Comparison of ENCODE assay signal across 18 mouse cellular contexts in the genomic region with DNA sequence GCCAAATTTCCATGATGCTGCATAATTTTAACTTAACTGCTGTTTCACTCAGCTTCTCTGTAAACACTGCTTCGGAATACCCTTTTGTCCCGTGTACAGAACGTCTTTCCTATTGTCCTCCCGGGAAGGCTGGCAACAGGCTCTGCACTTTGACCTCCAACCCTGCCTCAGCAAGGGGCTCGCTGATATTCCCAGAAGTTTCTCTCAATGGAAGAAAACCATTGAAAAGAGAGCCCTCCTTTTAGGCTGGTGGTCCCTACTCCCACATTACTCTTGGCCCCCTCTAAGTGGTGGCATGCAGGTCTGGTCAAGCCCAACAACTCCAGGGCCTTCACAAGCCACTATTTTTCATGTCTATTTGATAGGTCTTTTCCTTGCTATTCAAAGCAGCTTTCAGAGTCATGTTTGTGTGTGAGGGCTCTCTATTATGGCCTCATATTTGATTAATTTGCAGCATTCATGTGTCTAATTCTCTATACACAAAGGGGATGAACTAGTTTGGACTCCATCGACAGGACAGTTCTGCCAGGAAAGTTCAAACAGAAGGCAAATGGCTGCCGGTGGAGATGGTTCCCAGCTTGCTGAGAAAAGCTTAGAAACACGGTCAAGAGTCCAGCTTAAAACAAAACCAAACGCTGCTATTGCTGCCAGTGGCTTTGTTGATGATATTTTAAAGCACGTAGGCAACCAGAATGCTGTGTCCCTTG.
A peak's percentile ranks its signal among the peaks of the same experiment; 100 is the strongest.
DNase-seq lines count a peak whose midpoint lies in the region; ATAC-seq and TF ChIP-seq lines count a peak whose summit lies in the region.
"Had no signal": no experiment of that assay in that cellular context is flagged by ENCODE, and none has a peak within 500 bp of the region (broad histone marks: within the 10 kb centered on the region; RNA-seq: fewer than 3 reads in every experiment).

No protein-coding gene starts in this region.

- H3K4me3 ChIP-seq in hindbrain, embryonic 16.5 days (ENCODE audit: low read length) = no peak overlapping the region
- no peak overlapping the region for H3K4me3 ChIP-seq in hindbrain, embryonic 14.5 days (replicated peaks; ENCODE audit: low read length)
- no peak overlapping the region for H3K4me3 ChIP-seq in midbrain, embryonic 11.5 days (ENCODE audit: low read depth, low read length)
- H3K4me3 ChIP-seq in midbrain, embryonic 15.5 days = no peak overlapping the region
- no peak overlapping the region for H3K4me3 ChIP-seq in stomach, postnatal 0 days (ENCODE audit: low read depth, low read length)
- H3K4me3 ChIP-seq: forebrain, embryonic 12.5 days; heart, embryonic 13.5 days; layer of hippocampus, adult 2 months had no signal

- no peak overlapping the region for H3K9ac ChIP-seq in hindbrain, embryonic 16.5 days (ENCODE audit: low read depth, low read length)
- H3K9ac ChIP-seq in hindbrain, embryonic 14.5 days = no peak overlapping the region
- H3K9ac ChIP-seq in midbrain, embryonic 11.5 days (ENCODE audit: low read length) = no peak overlapping the region
- H3K9ac ChIP-seq in midbrain, embryonic 15.5 days = no peak overlapping the region
- H3K9ac ChIP-seq in stomach, postnatal 0 days (ENCODE audit: low read length) = no peak overlapping the region
- H3K9ac ChIP-seq: forebrain, embryonic 12.5 days; heart, embryonic 13.5 days had no signal

- no peak for TF ChIP-seq EP300 in stomach, postnatal 0 days (optimal IDR thresholded peaks at IDR 0.05)

- H3K4me2 ChIP-seq in hindbrain, embryonic 16.5 days (ENCODE audit: low read length) = no peak overlapping the region
- no peak overlapping the region for H3K4me2 ChIP-seq in hindbrain, embryonic 14.5 days (replicated peaks)
- H3K4me2 ChIP-seq in midbrain, embryonic 11.5 days = no peak overlapping the region
- no peak overlapping the region for H3K4me2 ChIP-seq in midbrain, embryonic 15.5 days
- 0 out of 2 replicates have a peak overlapping the region, but pooled peaks have one; percentile 9 for H3K4me2 ChIP-seq in stomach, postnatal 0 days (replicated peaks; ENCODE audit: low read depth)
- H3K4me2 ChIP-seq: forebrain, embryonic 12.5 days had no signal

- no peaks in the 10 kb centered on the region for H3K27me3 ChIP-seq in hindbrain, embryonic 16.5 days (replicated peaks; ENCODE audit: control insufficient read depth, insufficient read depth, low read length)
- no peaks in the 10 kb centered on the region for H3K27me3 ChIP-seq in hindbrain, embryonic 14.5 days (ENCODE audit: control insufficient read depth, insufficient read depth, low read length)
- H3K27me3 ChIP-seq in midbrain, embryonic 11.5 days (ENCODE audit: control insufficient read depth, insufficient read depth, low read length) = peaks cover 13% of the 10 kb centered on the region
- H3K27me3 ChIP-seq in midbrain, embryonic 15.5 days (replicated peaks) = no peaks in the 10 kb centered on the region
- H3K27me3 ChIP-seq in stomach, postnatal 0 days (ENCODE audit: control insufficient read depth, insufficient read depth, low read length) = no peaks in the 10 kb centered on the region
- H3K27me3 ChIP-seq: heart, embryonic 13.5 days had no signal

- H3K36me3 ChIP-seq in hindbrain, embryonic 16.5 days (ENCODE audit: control insufficient read depth, insufficient read depth, low read length) = no peaks in the 10 kb centered on the region
- no peaks in the 10 kb centered on the region for H3K36me3 ChIP-seq in hindbrain, embryonic 14.5 days (replicated peaks; ENCODE audit: control insufficient read depth, insufficient read depth)
- H3K36me3 ChIP-seq in midbrain, embryonic 11.5 days (ENCODE audit: control insufficient read depth, insufficient read depth, low read length) = no peaks in the 10 kb centered on the region
- no peaks in the 10 kb centered on the region for H3K36me3 ChIP-seq in midbrain, embryonic 15.5 days (replicated peaks)
- H3K36me3 ChIP-seq in stomach, postnatal 0 days (ENCODE audit: control insufficient read depth, insufficient read depth, low read length) = no peaks in the 10 kb centered on the region
- H3K36me3 ChIP-seq: forebrain, embryonic 12.5 days; heart, embryonic 13.5 days had no signal

- no peak for DNase-seq in hindbrain, embryonic 14.5 days (ENCODE audit: low spot score)
- peak; percentile 89 for DNase-seq in midbrain, embryonic 11.5 days (ENCODE audit: low spot score, missing footprints)
- DNase-seq in lung, postnatal 10 days = peak; percentile 38
- peak; percentile 13 for DNase-seq in stomach, postnatal 0 days (ENCODE audit: low spot score)
- no peak for DNase-seq in adrenal gland, adult (ENCODE audit: inconsistent age in 2 of 2, low spot score in 1 of 2)
- DNase-seq in right cerebral cortex, adult 2 months (ENCODE audit: low spot score in 2 of 2) = no peak
- DNase-seq: B cell, adult 2 months; cerebellum, adult 11 months; cerebellum, postnatal 25 days; gastrocnemius, postnatal 36 days; kidney, adult 9 months; thymus, postnatal 25 days had no signal

- H3K9me3 ChIP-seq in hindbrain, embryonic 16.5 days (ENCODE audit: control insufficient read depth, low read length) = no peaks in the 10 kb centered on the region
- no peaks in the 10 kb centered on the region for H3K9me3 ChIP-seq in hindbrain, embryonic 14.5 days (ENCODE audit: control insufficient read depth, low read length)
- H3K9me3 ChIP-seq in midbrain, embryonic 11.5 days (ENCODE audit: control insufficient read depth, low read length) = no peaks in the 10 kb centered on the region
- no peaks in the 10 kb centered on the region for H3K9me3 ChIP-seq in midbrain, embryonic 15.5 days
- H3K9me3 ChIP-seq in stomach, postnatal 0 days (ENCODE audit: control insufficient read depth, low read length) = no peaks in the 10 kb centered on the region
- H3K9me3 ChIP-seq: forebrain, embryonic 12.5 days; heart, embryonic 13.5 days had no signal

- H3K27ac ChIP-seq in hindbrain, embryonic 16.5 days (ENCODE audit: low read depth, low read length) = no peak overlapping the region
- no peak overlapping the region for H3K27ac ChIP-seq in hindbrain, embryonic 14.5 days
- no peak overlapping the region for H3K27ac ChIP-seq in midbrain, embryonic 11.5 days (ENCODE audit: low read depth, low read length)
- no peak overlapping the region for H3K27ac ChIP-seq in midbrain, embryonic 15.5 days
- no peak overlapping the region for H3K27ac ChIP-seq in stomach, postnatal 0 days (replicated peaks)
- H3K27ac ChIP-seq: forebrain, embryonic 12.5 days; heart, embryonic 13.5 days; layer of hippocampus, adult 2 months; macrophage had no signal

- WGBS in hindbrain, embryonic 16.5 days = 18% methylated on average over 10 of the region's 10 CpGs
- WGBS in hindbrain, embryonic 14.5 days = 17% methylated on average over 10 of the region's 10 CpGs
- WGBS in midbrain, embryonic 11.5 days = 23% methylated on average over 10 of the region's 10 CpGs
- 25% methylated on average over 10 of the region's 10 CpGs for WGBS in midbrain, embryonic 15.5 days
- 23% methylated on average over 10 of the region's 10 CpGs for WGBS in stomach, postnatal 0 days

- no peak for TF ChIP-seq CTCF in stomach, postnatal 0 days (IDR thresholded peaks at IDR 0.05; ENCODE audit: low read depth)

- peaks cover 3% of the 10 kb centered on the region; the same call in 1 of the 2 replicates for H3K4me1 ChIP-seq in hindbrain, embryonic 16.5 days (ENCODE audit: control insufficient read depth, insufficient read depth, low read depth, low read length)
- H3K4me1 ChIP-seq in hindbrain, embryonic 14.5 days (replicated peaks; ENCODE audit: control insufficient read depth, insufficient read depth, low read length) = 0 out of 2 replicates have a peak, but pooled peaks cover 4% of the 10 kb centered on the region
- peaks cover 14% of the 10 kb centered on the region for H3K4me1 ChIP-seq in midbrain, embryonic 11.5 days (ENCODE audit: control insufficient read depth, insufficient read depth, low read length)
- H3K4me1 ChIP-seq in midbrain, embryonic 15.5 days = peaks cover 6% of the 10 kb centered on the region; the same call in 1 of the 2 replicates
- H3K4me1 ChIP-seq in stomach, postnatal 0 days (replicated peaks; ENCODE audit: control insufficient read depth, insufficient read depth) = peaks cover 7% of the 10 kb centered on the region; the same call in 1 of the 2 replicates

- ATAC-seq in hindbrain, embryonic 16.5 days = peak; percentile 55; the same call in 1 of the 2 replicates
- no peak; the same call in 1 of the 2 replicates for ATAC-seq in hindbrain, embryonic 14.5 days (ENCODE audit: low FRiP score)
- peak; percentile 47; the same call in 1 of the 2 replicates for ATAC-seq in midbrain, embryonic 11.5 days (ENCODE audit: low FRiP score)
- no peak for ATAC-seq in midbrain, embryonic 15.5 days (replicated peaks)
- peak; percentile 25; the same call in 1 of the 2 replicates for ATAC-seq in stomach, postnatal 0 days (ENCODE audit: low FRiP score, low TSS enrichment)

Comparison
In these comparisons a context has a peak if more than half of its experiments do, and no peak if none do; other contexts are left out.
1. ATAC-seq: peak in hindbrain, embryonic 16.5 days (single experiment), midbrain, embryonic 11.5 days (single experiment) and stomach, postnatal 0 days (single experiment); none in hindbrain, embryonic 14.5 days (single experiment) and midbrain, embryonic 15.5 days (single experiment).
2. DNase-seq: peak in midbrain, embryonic 11.5 days (single experiment), lung, postnatal 10 days (single experiment) and stomach, postnatal 0 days (single experiment); none in hindbrain, embryonic 14.5 days (single experiment), adrenal gland, adult (0 of 2) and right cerebral cortex, adult 2 months (0 of 2).